Mouse (Mus musculus): Measurements from ENCODE around the gene Nacad.

Gene Nacad

DNA sequence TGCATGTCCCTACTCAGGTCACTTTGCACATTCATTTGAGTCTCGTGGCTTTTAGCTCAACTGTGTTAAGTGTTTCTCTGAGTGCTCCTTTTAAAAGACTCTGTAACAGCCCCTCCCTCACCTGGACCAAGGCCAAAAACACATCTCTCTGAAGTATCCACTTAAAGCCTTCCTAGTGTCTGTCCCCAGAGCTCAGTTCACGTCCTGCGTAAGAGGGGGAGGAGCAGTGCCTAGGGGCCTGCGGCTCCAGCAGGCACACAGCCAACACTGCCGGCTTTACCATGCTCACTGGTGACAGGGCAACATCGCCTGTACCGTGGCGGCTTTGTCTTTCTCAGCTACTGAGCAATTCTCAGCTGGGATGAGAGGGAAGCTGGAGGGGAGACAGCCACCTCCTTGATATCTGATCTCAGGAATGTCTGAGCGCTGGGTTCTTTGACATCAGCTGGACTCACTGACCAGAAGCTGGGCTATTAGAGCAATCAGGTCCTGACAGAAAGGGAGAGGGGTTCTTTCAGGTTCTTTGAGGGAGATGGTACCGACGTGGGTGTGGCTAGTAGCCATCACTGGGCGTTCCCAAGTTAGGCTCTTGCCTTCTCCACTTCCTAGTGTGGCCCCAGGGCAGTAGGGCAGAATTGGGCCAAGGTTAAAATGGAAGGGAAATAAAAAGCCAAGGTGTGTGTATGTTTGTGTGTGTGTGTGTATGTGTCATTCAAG lies 1.8 kb downstream of the Nacad start:
- DNase-seq (ENCODE audit: low spot score): no peak

DNA sequence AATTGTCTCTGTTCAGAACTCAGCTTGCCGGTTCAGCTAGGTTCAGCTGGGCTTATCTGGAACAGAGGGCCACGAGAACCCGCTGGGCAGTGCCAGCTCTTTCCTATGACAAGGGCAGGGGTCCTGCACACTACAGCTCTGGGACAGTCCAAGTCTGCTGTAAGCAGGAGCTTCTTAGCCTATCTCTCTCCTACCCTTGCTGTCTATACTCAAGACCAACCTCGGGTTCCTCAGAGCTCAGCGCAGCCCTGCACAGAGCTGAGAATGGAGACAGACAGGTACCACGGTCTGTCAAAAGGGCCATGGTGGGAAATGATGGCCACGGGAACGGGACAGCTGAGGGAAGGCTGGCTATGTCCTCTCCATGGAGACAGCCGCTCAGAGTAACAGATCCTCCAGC lies 2.6 kb downstream of the Nacad start:
- DNase-seq (ENCODE audit: low spot score): no peak

DNA sequence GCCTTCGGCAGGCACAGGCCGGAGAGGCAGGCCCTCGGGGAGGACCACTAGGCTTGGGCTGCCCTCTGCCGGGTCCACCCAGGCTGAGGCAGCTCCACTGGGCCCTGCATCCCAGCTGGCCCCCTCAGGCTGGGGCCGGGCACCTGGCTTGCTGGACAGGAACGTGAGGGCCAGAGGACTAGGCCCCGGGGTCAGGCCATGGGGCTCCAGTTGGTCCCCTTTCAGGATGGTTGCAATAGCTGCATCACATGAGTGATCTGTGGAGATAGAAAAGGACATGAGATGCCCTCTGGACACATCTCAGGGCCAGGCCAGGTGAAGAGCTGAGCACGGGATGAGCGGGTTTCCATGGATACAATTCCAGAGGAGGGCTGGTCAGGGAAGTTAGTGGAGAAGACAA lies 3.2 kb downstream of the Nacad start:
- DNase-seq (ENCODE audit: low spot score): no peak

DNA sequence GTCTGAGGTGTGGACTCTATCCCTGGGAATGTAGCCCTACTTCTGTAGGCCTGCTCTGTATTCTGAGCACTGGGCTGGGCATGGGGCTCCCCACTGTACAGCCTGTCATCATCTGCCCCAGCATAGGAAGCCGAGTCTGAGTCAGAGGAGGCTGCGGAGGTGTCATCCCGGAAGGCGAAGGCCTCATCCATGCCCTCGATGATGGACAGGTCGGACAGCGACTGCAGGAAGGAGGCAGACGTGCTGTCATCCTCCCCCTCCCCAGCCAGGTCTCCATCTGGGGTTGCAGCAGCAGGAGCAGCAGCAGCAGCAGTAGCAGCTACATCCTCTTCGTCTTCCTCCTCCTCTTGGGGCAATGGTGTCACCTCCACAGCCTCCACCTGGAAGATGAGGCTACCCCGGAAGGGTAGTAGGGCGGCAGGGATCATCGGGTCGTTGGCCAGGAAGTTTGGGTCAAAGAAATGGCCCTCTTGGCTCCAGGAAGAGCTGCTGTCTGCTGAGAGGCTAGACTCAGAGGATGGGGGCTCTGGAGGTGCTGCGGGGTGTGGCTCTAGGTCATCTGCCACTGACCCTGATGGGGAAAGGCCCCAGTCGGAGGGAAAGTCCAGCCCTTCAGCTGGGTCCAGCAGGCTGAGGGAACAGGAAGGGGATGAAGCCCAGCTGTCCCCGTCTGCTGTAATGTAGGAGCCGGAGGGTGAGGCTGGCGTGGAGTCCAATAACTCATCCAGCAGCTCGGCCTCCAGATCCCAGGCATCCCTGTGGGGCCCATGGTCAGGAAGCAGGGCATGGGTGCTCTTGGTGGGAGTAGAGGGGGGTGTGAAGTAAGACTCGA lies 4.0 kb downstream of the Nacad start:
- DNase-seq (ENCODE audit: low spot score): no peak

DNA sequence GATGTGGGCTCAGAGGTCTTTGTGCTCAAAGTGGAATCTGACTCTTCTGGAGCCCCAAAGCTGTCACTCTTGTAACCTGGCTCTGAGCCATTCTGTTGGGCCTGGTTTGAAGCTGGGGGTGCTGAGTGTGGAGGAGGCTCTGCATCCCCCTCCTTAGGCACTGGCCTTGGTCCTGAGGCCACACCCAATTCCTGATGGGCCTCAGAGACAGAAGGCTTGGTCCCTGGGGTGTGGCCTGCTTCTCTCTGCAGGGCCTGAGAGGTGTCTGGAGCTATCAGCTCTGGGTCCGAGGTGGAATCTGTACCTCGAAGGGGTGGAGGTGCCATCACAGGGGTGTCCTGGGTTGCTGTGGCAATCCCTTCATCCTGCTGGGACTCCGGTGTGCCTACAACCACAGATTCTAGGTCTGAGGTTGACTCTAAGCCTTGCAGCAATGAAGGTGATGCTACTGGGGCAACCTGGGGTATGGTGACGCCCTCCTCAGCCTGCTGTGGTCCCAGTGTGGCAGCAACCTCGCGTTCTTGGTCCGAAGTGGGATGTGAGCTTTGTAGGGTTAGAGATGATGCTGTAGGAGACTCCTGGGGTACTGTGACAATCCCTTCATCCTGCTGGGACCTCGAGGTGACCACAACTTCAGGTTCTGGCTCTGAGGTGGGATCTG lies 5.4 kb downstream of the Nacad start:
- no peak for DNase-seq (ENCODE audit: low spot score)

DNA sequence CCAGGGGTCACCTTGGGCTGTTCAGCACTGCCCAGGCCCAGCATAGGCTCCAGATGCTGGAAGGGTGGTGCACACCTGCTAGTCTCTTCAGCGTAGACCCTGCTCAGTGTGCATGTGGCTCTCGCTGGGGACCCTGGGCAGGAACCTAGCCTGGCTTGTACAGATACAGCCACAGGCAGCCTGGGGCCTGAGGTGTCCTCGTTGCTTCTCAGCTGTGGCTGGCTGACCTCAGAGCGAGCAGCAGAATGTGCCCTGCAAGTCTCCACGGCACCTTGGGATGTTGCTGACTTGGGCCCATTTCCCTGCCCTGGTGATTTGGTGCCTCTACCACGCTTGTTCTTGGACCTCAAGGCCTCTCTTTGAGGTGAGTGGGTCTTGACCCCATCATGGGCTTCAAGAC lies 6.0 kb downstream of the Nacad start:
- no peak for DNase-seq (ENCODE audit: low spot score)

DNA sequence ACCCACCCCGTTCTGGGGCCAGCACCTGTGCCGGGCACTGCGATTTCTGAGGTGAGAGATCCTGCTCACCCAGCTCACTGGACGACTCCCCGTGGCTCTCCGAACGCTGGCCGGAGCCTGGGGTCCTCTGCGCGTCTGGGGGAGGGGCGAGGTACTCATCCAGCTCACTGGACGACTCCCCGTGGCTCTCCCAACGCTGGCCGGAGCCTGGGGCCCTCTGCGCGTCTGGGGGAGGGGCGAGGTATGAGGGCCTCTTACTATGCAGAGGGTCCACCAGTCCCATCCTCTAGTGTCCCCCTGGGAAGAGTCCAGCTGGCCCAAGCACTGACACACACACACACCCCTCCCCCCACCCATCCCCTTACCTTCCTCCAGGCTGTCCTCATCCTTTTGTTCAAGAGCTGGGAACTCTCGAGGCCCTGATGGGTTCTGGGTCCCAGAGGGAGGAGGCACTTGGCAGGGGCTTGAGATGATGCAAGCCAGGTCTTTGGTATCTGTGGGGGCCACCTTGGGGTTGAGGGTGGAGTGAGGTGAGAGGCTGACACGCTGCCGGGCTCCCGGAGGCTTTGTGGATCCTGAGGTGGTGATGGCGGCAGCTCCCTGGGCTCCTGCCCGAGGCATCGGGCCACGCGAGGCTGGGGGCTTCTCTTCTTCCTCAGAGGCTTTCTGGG lies 6.7 kb downstream of the Nacad start:
- peak; percentile 40 for DNase-seq (ENCODE audit: low spot score)

DNA sequence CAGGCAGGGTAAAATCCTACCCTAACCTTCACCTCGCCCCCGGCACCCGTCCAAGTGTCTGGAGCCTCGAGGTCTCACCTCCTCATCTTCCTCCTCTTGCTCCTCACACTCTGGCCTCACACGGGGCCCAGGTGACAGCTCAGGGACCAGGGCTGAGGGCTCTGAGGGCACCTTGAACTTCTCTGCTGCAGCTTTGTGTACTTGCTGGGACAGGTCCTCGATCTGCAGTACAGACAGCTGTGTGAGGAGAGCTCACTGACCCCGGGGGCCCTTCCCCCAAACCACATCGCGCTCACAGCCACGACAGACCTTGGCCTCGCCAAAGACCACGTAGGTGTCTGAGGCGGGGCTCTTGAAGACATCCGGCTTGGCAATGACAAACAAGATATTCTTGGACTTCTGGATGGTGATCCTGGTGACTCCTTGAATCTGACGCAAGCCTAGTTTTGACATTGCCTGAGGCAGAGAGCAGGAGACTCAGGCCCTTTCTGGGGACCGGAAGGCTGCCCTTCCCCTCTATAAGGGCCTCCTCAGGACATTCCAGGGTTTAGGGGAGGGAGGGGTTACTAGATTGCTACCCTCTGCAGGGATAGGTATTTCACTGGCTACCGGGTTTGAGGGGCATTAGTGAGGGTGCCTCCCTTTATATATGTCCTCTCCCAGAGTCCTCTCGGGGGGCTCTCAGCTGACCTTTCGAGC lies 7.5 kb downstream of the Nacad start:
- no peak for DNase-seq (ENCODE audit: low spot score)

DNA sequence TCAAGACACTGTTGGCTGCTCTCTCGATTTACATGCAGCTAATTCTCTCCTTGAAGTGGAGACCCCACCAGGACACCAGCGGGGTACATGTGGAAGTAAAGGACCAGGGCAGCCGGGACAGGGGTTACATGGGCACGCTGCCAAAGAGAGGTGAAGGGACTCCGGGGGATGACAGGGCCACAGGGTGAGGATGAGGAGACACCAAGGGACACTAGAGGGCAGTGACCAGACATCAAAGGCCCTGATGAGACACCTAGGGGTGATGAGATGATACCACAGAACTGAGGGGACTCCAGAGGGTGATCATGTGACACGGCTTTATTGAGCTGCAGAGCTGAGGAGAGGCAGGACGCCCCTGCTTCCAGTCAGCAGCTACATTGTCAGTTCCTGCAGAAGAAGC lies 8.3 kb downstream of the Nacad start:
- DNase-seq (ENCODE audit: low spot score): no peak

DNA sequence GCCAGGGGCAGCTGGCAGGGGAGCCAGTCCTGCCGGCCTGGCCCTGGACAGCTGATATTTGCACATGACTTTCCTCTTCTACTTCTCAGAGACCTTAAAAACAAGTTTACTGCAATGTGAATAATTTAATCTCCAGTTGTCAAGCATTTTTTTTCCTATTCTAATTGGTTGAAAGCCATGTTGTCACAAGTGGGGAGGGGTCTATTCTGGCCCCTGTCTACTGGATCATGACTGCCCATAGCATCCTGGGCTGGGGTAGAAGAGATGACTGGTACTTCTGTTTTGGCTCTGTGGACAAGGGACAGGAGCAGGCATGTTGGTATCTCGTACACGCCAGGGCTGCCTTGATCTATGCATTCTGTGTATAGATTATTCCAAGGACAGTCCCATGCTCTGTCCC lies 9.2 kb downstream of the Nacad start:
- no peak for DNase-seq (ENCODE audit: low spot score)

DNA sequence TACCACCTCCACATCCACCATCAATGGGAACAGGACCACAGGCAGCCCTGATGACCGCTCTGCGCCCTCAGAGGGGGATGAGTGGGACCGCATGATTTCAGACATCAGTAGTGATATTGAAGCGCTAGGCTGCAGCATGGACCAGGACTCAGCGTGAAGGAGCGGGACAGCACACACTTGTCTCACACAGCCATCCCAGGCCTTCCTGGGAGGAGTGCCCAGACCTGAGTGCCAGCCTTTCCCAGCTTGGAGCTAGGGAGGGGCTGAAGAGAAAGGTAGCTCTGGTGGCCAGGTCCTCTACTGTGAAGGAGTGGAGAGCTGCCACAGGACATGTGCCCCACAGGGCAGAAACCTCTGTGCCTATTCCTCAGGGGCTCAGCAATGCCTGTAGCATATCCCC lies 9.6 kb downstream of the Nacad start:
- no peak for DNase-seq (ENCODE audit: low spot score)

DNA sequence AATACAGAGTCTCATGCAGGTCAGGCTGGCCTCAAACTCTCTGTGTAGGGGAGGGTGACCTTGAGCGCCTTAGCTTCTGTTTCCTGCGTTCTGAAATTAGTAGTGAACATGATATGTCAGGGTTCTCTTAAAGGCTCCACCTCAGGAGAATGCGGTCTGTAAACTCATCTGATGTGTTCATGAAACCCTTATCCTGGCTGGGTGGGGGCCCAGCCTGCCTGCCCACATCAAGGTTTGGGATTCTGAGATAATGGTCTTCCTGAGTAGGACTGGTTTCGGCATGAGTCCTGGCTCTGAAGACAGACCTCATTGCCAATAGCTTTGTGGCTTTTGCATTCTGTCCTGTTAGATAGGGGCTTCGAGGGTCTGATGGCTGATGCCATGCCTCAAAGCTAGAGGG lies 10.5 kb downstream of the Nacad start:
- no peak for DNase-seq (ENCODE audit: low spot score)

DNA sequence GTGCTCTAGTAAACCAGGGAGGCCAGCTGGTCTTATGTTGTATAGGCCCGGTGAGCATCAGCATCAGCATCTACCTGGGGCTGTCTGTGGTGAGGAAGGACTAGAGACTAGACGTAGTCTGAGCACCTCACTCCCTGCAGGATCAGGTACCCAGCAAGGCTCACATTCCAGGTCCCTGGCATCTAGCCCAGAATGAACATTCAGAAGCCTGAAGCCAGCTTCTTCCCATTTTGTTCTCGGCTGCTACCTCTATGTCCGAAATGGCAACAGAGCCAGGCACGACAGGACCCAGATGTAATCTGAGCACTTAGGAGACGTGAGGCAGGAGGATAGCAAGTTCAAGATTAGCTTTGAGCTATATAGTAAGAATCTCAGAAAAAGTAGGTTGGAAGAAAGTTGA lies 11.0 kb downstream of the Nacad start:
- no peak for DNase-seq (ENCODE audit: low spot score)

DNA sequence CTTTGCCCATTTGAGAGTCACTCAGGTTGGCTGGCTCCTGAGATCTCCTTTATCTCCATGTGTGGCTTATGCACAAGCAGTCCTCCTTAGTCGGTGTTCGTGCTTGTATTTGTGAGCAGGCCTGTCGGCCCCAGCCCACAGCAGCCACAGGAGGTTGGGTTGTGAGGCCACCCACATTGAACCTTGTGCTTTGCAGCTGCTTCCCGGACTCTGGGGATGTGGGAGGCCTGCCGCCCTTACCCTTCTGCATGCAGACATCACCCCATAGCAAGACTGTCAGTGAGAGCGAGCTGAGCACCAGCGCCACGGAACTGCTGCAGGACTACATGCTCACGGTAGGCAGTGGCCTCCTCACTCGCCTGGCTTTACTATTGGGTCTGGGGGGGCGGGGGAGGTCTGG lies 12.4 kb downstream of the Nacad start:
- no peak for DNase-seq (ENCODE audit: low spot score)

DNA sequence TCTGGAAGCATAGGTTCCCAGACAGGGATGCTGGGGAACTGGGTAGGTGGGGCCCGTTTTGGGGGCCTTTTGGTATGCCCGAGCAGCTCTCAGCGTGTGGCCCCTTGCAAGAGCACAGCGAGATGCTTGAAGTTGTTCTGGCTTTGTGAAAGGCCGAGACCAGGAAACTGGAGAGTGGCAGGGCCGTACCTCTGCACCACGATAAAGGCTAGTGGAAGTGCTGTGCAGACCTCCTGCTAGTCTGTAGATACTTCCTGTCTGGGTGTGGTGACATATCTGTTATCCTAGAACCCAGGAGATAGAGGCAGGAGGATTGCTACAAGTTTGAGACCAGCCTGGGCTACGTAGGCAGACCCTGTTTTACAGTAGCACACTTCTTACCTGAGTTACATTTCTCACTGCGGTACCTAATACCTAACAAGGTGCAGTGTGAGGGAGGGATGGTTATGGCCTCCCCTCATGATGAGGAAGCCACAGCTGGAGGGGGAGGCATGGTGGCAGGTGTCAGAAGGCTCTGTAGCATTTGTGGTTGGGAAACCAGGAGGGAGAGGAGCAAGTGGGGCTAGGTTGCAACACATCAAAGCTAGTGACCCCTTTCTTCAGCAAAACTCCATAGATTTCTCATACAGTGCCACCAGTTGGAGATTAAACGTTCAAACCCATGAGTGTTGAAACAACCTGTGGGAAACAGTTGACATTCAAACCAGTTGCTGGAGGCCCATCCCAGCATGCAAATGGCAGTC lies 14.7 kb downstream of the Nacad start:
- DNase-seq (ENCODE audit: low spot score): no peak

DNA sequence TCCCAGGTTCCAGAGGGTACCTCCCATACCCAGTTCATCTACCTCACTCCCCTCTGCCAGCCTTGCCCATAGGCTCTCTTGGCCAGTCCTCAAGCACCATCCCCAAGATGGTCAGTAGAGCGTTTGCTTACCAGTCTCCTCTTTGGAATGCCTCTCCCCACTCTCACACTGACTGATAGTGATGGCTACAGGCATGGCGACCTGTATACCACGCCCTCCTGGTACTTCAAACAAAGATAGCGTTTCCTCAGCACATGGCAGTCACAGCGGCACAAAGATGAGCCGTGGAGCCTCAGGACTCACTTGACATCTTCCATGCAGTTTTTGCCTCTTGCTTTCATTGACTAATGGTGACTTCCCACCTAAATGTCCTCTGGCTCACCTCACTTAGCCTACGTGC lies 16.0 kb downstream of the Nacad start:
- no peak for DNase-seq (ENCODE audit: low spot score)

DNA sequence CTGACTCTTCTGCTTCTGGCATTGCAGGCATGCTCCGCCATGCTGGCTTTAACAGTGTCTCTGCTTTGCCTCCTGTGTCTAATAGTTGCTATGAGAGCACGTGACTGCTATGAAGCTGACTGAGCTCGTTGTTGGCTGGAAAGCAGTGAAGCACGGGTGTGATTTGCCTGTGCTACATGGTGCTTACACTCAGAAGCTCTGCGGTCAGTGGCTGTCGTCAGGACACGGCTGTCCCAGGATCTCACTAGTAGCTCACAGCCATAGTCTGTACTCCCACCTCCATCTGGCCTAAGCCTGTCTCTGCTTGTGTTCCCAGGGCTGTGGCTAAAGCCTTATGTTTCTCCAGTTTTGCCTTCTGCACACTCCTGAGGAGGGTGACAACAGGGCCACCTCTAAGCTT lies 17.6 kb downstream of the Nacad start:
- DNase-seq (ENCODE audit: low spot score): no peak

DNA sequence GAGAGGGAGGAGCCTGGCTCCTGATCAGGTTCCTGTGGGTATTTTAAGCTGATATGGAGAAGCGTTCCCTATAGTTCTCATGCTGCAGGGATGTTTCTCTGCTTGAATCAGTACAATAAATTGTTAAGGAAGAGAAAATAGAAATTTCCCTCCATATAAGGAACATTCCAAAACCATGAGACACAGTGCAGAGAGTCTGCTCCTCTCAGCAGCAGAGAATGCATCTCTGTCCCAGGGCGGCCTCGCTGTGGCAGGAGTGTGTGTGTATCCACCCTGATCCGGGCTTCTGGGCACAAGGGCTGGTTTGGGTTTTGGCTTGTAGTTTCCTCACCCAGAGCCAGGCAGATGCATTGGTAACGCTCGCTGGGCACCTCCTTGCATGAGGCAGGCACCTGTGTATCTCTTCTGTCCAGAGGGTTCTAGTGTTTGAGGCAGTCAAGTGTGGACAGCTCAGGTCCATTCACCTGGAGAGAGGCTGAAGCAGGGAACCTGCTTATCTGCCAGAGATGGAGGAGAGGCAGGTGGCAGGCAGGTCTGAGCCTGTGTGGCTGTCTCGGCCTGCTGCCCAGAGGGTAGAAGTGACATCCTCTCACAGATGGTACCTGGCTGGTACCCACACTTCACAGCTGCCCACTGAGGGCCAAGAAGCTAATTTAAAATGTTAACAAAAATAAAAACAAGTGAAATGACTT lies 18.5 kb downstream of the Nacad start:
- no peak for DNase-seq (ENCODE audit: low spot score)

DNA sequence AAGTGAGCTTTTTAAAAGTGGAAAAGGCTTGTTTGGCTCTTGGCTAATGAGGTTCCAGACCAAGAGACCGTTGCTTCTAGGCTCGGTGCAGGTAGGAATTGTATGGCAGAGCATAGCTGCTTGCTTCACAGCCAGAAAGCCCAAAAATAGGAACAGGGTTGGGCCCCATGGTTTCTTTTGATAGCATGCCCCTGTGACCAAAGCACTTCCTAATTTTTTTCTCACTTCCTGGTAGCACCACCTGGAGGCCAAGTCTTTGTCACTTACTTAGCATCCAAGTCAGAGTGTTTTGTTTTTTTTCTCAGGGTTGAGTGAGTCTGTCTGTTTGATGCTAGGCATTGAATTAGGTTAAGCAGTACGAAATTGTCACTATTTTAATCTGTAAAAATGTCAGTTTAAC lies 19.2 kb downstream of the Nacad start:
- no peak for DNase-seq (ENCODE audit: low spot score)

DNA sequence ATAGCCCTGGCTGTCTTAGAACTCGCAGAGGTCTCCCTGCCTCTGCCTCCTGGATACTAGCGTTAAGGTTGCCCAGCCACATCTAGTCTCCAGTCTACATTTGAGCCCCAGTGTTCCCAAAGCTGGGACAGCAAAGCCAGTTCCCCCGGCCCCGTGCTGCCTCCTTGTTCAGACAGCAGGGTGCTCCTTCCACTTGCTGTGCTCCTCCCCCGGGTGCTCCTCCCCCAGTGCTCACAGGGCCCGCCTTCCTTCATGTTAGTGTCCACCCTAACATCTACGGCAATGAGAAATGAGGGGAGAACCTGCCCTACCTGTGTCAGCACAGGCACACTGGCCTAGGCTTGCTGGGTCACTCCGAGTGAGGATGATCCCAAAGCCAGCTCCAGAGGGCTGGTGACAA lies 20.1 kb downstream of the Nacad start:
- no peak for DNase-seq (ENCODE audit: low spot score)

DNA sequence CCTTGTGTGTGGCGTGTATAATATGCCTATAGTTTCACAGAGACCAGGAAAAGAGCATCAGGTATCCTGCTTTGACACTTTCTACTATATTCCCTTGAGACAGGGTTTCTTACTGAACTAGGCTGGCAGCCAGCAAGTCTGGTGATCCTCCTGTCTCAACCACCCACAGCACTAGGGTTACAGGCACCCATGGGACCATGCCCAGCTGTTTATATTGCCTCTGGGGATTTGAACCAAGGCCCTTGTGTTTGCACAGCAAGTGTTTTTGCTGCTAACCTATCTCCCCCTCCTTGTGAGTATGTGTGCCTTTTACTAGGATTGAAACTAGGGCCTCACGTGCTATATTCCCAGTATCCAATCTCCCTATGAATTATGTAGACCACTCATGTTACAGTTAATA lies 24.3 kb downstream of the Nacad start:
- no peak for DNase-seq (ENCODE audit: low spot score)
